Mouse (Mus musculus): ENCODE measurements around the gene Smc5. TPM values are rescaled to one million over a fixed set of nuclear protein-coding genes. Genes with fewer than 3 reads are reported as not detected.

Gene Smc5
- polyA plus RNA-seq, 1 experiment from 2014 or later: 25.9 TPM

DNA sequence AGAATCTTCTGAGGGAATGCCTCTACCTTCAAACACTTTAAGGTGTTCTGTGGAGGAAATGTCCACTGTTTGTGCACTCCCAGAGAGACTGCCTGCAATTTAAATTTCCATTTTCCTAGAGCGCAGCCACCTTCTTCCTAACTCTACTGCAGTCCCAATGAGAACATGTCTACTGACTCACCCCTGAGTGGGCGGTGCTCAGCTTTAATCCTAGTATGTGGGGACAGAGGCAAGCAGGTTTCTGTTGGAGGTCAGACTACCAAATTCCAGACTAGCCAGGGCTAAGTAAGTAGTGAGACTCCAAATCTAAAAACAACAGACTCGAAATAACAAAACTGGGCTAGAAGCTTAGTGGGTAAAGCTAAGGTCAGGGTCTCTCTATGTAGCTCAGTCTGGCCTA lies 95.2 kb downstream of the Smc5 start:
- no peak overlapping the region for H3K9ac ChIP-seq (ENCODE audit: low read depth, low read length)
- 96% methylated on average over 3 of the region's 3 CpGs for WGBS
- no peak overlapping the region for H3K4me2 ChIP-seq (ENCODE audit: low read length)
- H3K27me3 ChIP-seq (ENCODE audit: control insufficient read depth, insufficient read depth, low read depth, low read length): no peaks in the 10 kb centered on the region
- H3K9me3 ChIP-seq (replicated peaks; ENCODE audit: control insufficient read depth, low read length, poor library complexity, severe bottlenecking): no peaks in the 10 kb centered on the region
- no peaks in the 10 kb centered on the region for H3K4me1 ChIP-seq (ENCODE audit: control insufficient read depth, insufficient read depth, low read length)
- no peak overlapping the region for H3K4me3 ChIP-seq (ENCODE audit: low read depth, low read length)
- H3K36me3 ChIP-seq (ENCODE audit: control insufficient read depth, insufficient read depth, low read length): no peaks in the 10 kb centered on the region
- no peak for ATAC-seq
- H3K27ac ChIP-seq (ENCODE audit: low read length): no peak overlapping the region

DNA sequence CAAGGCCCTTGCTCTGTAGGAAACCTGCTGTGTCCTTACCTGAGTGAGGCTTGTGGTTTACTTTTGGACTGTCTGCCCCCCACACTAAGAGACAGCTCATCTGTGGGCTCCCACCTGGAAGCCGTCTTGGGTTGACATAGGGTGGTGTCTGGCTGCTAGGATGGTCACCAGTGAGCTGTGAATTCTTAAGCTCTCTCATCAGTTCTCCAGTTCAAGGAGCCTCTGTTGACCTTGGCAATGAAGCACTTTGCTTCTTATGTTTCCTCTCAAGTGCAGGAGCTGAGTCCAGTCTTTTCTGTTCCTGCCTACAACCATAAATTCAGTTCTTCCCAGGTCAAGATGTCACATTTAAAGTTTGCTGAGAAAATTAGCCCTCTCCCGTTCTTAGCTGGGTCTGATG lies 98.2 kb downstream of the Smc5 start:
- no peak overlapping the region for H3K27ac ChIP-seq (ENCODE audit: low read length)
- 75% methylated on average over 2 of the region's 2 CpGs for WGBS
- no peak for ATAC-seq
- no peak overlapping the region for H3K4me2 ChIP-seq (ENCODE audit: low read length)
- no peaks in the 10 kb centered on the region for H3K9me3 ChIP-seq (replicated peaks; ENCODE audit: control insufficient read depth, low read length, poor library complexity, severe bottlenecking)
- no peaks in the 10 kb centered on the region for H3K36me3 ChIP-seq (ENCODE audit: control insufficient read depth, insufficient read depth, low read length)
- H3K9ac ChIP-seq (ENCODE audit: low read depth, low read length): no peak overlapping the region
- no peaks in the 10 kb centered on the region for H3K4me1 ChIP-seq (ENCODE audit: control insufficient read depth, insufficient read depth, low read length)
- no peaks in the 10 kb centered on the region for H3K27me3 ChIP-seq (ENCODE audit: control insufficient read depth, insufficient read depth, low read depth, low read length)
- no peak overlapping the region for H3K4me3 ChIP-seq (ENCODE audit: low read depth, low read length)

DNA sequence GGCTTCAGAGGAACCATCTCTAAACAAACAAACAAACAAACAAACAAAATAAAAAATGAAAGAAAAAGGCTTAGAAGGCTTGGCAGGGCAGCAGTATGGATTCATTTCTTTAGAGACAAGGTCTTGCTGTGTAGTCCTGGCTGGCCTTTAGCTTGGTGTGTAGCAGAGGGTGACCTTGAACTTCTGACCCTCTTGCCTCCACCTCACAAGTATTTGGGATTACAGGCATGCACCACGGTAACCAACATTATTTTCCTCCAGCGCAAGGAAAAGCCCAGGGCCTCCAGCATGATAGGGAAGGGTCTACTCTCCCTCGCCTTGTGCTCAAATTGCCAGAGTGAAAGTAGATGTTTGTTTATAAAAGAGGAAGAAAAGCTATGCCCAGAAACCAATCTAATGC lies 98.6 kb downstream of the Smc5 start:
- Histone ChIP-seq H3K9ac (ENCODE audit: low read depth, low read length) (no peak overlapping the region), H3K4me3 (ENCODE audit: low read depth, low read length) (no peak overlapping the region), H3K4me2 (ENCODE audit: low read length) (no peak overlapping the region), H3K4me1 (ENCODE audit: control insufficient read depth, insufficient read depth, low read length) (no peaks in the 10 kb centered on the region), H3K9me3 (replicated peaks; ENCODE audit: control insufficient read depth, low read length, poor library complexity, severe bottlenecking) (no peaks in the 10 kb centered on the region; the same call in 1 of the 2 replicates), H3K36me3 (ENCODE audit: control insufficient read depth, insufficient read depth, low read length) (no peaks in the 10 kb centered on the region), H3K27me3 (ENCODE audit: control insufficient read depth, insufficient read depth, low read depth, low read length) (no peaks in the 10 kb centered on the region), H3K27ac (ENCODE audit: low read length) (no peak overlapping the region)
- ATAC-seq: no peak
- WGBS: 79% methylated on average over 3 of the region's 3 CpGs

DNA sequence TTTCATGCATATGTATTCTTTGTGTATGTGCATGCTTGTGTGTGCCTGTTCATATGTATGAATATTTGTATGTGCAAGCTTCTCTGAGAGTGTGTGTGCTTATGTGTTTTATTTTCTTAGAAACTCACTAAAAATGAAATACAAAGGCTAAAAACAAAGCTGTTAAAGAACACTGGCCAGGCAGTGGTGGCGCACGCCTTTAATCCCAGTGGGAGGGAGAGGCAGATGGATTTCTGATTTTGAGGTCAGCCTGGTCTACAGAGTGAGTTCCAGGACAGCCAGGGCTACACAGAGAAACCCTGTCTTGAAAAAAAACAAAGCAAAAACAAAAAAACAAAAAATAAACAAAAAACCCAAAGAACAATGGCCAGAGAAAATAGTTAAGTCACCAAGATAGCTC lies 102.6 kb downstream of the Smc5 start:
- no peak overlapping the region for H3K4me3 ChIP-seq (ENCODE audit: low read depth, low read length)
- H3K4me2 ChIP-seq (ENCODE audit: low read length): no peak overlapping the region
- no peaks in the 10 kb centered on the region for H3K36me3 ChIP-seq (ENCODE audit: control insufficient read depth, insufficient read depth, low read length)
- no peaks in the 10 kb centered on the region for H3K4me1 ChIP-seq (ENCODE audit: control insufficient read depth, insufficient read depth, low read length)
- H3K9me3 ChIP-seq (replicated peaks; ENCODE audit: control insufficient read depth, low read length, poor library complexity, severe bottlenecking): no peaks in the 10 kb centered on the region; the same call in 1 of the 2 replicates
- no peak for ATAC-seq
- no peak overlapping the region for H3K27ac ChIP-seq (ENCODE audit: low read length)
- no peak overlapping the region for H3K9ac ChIP-seq (ENCODE audit: low read depth, low read length)
- 94% methylated on average over 2 of the region's 2 CpGs for WGBS
- H3K27me3 ChIP-seq (ENCODE audit: control insufficient read depth, insufficient read depth, low read depth, low read length): no peaks in the 10 kb centered on the region

DNA sequence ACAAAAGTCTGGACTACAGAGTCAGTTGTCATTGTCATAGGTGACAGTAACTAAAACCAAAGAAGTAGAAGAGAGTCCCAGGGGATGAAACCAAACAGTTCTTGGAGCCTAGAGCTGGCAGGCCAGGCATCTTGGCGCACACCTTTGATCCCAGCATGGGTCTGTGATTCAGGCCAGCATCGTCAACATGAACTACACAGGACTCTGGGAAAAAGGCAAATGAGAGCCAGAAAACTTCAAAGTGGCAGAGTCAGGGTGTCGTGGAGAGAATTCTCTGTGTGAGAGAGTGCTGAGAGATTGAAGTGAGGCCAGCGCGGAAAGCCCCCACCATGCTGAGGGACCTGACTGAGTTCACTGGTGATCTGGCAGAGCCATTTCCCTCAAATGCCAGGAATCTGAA lies 103.2 kb downstream of the Smc5 start:
- no peak for ATAC-seq
- WGBS: 84% methylated on average over 5 of the region's 5 CpGs

DNA sequence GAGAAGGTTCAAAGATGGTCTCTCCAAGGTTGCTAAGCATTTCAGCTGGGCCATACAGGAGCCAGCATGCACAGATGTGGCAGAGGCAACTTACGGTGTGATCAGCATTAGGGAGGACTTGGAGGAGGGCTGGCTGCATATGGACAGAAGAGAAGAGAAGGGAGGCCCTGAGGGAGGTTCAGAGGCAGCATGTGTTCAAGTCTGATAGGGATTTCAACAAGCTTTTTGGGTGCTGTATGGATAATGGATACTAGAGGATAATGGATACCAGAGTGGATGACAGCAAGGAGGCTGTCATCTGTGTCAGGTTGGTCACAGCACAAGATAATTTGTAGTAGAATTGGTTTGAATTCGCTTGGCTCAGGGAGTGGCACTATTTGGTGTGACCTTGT lies 104.0 kb downstream of the Smc5 start:
- Histone ChIP-seq H3K4me1 (ENCODE audit: control insufficient read depth, insufficient read depth, low read length) (no peaks in the 10 kb centered on the region), H3K9ac (ENCODE audit: low read depth, low read length) (no peak overlapping the region), H3K36me3 (ENCODE audit: control insufficient read depth, insufficient read depth, low read length) (no peaks in the 10 kb centered on the region), H3K4me3 (ENCODE audit: low read depth, low read length) (no peak overlapping the region), H3K27ac (ENCODE audit: low read length) (no peak overlapping the region), H3K4me2 (ENCODE audit: low read length) (no peak overlapping the region), H3K9me3 (replicated peaks; ENCODE audit: control insufficient read depth, low read length, poor library complexity, severe bottlenecking) (no peaks in the 10 kb centered on the region; the same call in 1 of the 2 replicates), H3K27me3 (ENCODE audit: control insufficient read depth, insufficient read depth, low read depth, low read length) (no peaks in the 10 kb centered on the region)
- ATAC-seq: no peak
- WGBS: 93% methylated on average over 2 of the region's 2 CpGs

More for the DNA sequence above, 103.2 kb downstream of the Smc5 start:
- Histone ChIP-seq H3K27me3 (ENCODE audit: control insufficient read depth, insufficient read depth, low read depth, low read length) (no peaks in the 10 kb centered on the region), H3K4me1 (ENCODE audit: control insufficient read depth, insufficient read depth, low read length) (no peaks in the 10 kb centered on the region), H3K9me3 (replicated peaks; ENCODE audit: control insufficient read depth, low read length, poor library complexity, severe bottlenecking) (no peaks in the 10 kb centered on the region; the same call in 1 of the 2 replicates), H3K4me2 (ENCODE audit: low read length) (no peak overlapping the region), H3K9ac (ENCODE audit: low read depth, low read length) (no peak overlapping the region), H3K36me3 (ENCODE audit: control insufficient read depth, insufficient read depth, low read length) (no peaks in the 10 kb centered on the region), H3K27ac (ENCODE audit: low read length) (no peak overlapping the region), H3K4me3 (ENCODE audit: low read depth, low read length) (no peak overlapping the region)

DNA sequence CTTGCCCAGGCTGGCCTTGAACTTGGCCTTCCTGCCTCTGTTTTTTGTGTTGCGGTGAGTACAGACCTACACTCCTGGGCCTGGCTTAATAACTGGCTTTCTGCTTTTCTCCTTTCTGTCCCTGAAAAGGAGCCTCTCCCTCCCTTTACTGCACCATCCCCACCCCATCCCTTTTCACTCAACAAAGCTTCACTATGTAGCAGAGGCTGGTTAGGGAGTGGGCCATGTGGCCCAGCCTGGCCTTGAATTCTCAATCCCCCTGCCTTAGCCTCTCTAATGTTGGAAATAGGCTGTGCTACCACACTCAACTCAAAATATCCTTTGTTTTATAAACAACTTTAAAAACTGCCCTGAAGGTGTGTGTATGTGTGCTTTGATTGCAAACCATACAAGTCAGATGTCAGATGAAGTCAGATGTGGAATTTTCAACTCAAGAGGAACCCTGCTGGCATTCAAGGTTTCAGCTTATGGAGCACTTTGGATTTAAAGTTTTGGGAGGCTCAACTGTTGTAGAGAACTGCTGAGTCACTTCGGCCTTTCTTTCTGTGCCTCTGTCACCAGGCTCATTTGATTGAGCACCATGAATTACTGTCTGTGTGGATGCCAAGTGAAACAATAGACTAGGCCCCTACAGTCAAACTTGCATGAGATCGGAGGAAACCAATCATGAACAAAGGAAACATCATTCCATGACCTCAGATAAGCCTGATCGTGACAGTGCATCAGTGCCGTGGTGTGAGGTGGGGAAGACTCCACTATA lies 104.6 kb downstream of the Smc5 start:
- Histone ChIP-seq H3K27ac (ENCODE audit: low read length) (no peak overlapping the region), H3K27me3 (ENCODE audit: control insufficient read depth, insufficient read depth, low read depth, low read length) (no peaks in the 10 kb centered on the region), H3K4me1 (ENCODE audit: control insufficient read depth, insufficient read depth, low read length) (no peaks in the 10 kb centered on the region), H3K4me3 (ENCODE audit: low read depth, low read length) (no peak overlapping the region), H3K4me2 (ENCODE audit: low read length) (no peak overlapping the region), H3K9ac (ENCODE audit: low read depth, low read length) (no peak overlapping the region), H3K36me3 (ENCODE audit: control insufficient read depth, insufficient read depth, low read length) (no peaks in the 10 kb centered on the region), H3K9me3 (replicated peaks; ENCODE audit: control insufficient read depth, low read length, poor library complexity, severe bottlenecking) (no peaks in the 10 kb centered on the region; the same call in 1 of the 2 replicates)
- ATAC-seq: no peak
- 88% methylated on average over 5 of the region's 5 CpGs for WGBS

DNA sequence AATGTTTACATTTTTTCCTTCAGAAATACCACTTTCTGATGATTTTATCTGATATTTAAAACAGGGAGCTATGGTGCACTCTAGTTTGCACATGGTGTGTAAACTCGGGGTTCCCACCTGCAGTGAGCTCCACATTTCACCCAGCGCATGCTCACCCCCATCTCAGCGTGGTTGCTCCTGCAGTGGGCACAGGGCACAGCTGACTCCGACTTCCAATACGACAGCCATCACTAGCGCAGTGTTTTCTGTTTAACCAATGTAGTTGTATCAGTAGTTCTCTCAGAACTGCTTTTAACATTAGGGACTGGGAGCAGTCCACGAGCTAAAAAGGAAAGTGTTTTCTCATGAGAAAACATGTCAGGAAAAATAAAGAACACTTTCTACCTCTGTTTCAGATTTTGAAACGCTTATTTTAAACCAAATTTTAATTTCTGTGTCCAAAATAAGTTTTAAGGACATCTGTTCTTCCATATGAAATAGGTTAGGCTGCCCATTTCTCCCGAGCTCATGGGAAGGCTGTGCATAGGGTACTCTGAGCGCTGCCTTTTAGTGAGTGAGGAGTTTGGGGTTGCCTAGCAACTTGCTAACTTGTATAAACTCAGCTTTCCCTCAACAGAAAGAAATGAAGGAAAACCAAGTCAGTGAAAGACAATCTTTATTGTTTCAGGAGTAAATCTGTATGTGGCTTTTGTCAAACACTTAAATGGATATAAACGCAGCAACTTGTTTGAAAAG lies 107.0 kb downstream of the Smc5 start:
- ATAC-seq: no peak
- Histone ChIP-seq H3K36me3 (ENCODE audit: control insufficient read depth, insufficient read depth, low read length) (no peaks in the 10 kb centered on the region), H3K27me3 (ENCODE audit: control insufficient read depth, insufficient read depth, low read depth, low read length) (no peaks in the 10 kb centered on the region), H3K4me1 (ENCODE audit: control insufficient read depth, insufficient read depth, low read length) (no peaks in the 10 kb centered on the region), H3K9me3 (replicated peaks; ENCODE audit: control insufficient read depth, low read length, poor library complexity, severe bottlenecking) (no peaks in the 10 kb centered on the region; the same call in 1 of the 2 replicates), H3K4me2 (ENCODE audit: low read length) (no peak overlapping the region), H3K27ac (ENCODE audit: low read length) (no peak overlapping the region), H3K4me3 (ENCODE audit: low read depth, low read length) (no peak overlapping the region), H3K9ac (ENCODE audit: low read depth, low read length) (no peak overlapping the region)
- 65% methylated on average over 11 of the region's 11 CpGs for WGBS

DNA sequence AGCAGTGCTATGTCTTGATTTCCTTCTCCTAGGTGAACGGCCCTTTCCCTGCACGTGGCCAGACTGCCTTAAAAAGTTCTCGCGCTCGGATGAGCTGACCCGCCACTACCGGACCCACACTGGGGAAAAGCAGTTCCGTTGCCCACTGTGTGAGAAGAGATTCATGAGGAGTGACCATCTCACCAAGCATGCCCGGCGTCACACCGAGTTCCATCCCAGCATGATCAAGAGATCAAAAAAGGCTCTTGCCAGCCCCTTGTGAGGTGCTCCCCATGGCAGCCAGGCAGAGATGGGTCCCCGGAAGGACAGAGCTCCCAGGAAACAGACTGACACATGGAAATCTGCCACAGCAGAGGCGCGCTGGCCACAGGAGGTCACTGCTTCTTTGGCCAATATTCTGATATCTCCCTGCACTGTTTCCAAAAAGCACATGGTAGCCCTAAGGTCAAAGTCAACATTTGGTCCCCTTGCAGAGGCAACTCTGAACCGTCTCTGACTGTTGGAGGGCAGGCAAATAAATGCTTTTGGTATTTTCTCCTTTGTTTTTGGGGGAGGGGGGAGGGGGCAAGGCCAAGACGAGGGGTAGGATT lies 109.0 kb downstream of the Smc5 start:
- Histone ChIP-seq H3K4me1 (ENCODE audit: control insufficient read depth, insufficient read depth, low read length) (no peaks in the 10 kb centered on the region), H3K27me3 (ENCODE audit: control insufficient read depth, insufficient read depth, low read depth, low read length) (no peaks in the 10 kb centered on the region), H3K4me2 (ENCODE audit: low read length) (no peak overlapping the region), H3K9ac (ENCODE audit: low read depth, low read length) (no peak overlapping the region), H3K9me3 (replicated peaks; ENCODE audit: control insufficient read depth, low read length, poor library complexity, severe bottlenecking) (no peaks in the 10 kb centered on the region), H3K36me3 (ENCODE audit: control insufficient read depth, insufficient read depth, low read length) (no peaks in the 10 kb centered on the region), H3K4me3 (ENCODE audit: low read depth, low read length) (no peak overlapping the region), H3K27ac (ENCODE audit: low read length) (no peak overlapping the region)
- no peak for ATAC-seq
- WGBS: 91% methylated on average over 16 of the region's 16 CpGs

Measured in midbrain, embryonic 16.5 days (tissue).